Mouse (Mus musculus) thymus, adult 2 months (tissue): ENCODE data around the gene Pigyl.

Source experiments
- CTCF ChIP-seq: fragments of 200-500 bp; IDR thresholded peaks from 2 replicates; pipeline ENCODE4 v1.5.1; 2012; ENCODE audit warnings: mild to moderate bottlenecking, control low read depth, low read length, moderate library complexity, borderline replicate concordance; ENCODE audit not compliant: control insufficient read depth, poor library complexity, insufficient read depth; ENCODE audit errors: extremely low read depth
- POLR2A ChIP-seq: fragments of 200-500 bp; IDR thresholded peaks from 2 replicates; pipeline ENCODE4 v1.6.1; 2012; ENCODE audit warnings: mild to moderate bottlenecking, low read length, control low read depth, moderate library complexity; ENCODE audit not compliant: control insufficient read depth, poor library complexity, insufficient read depth; ENCODE audit errors: extremely low read depth

GRCm38 (mm10) chr9:22119543-22119942, 37.1 kb upstream of the Pigyl start:
- TF ChIP-seq CTCF (no peak), POLR2A (no peak)
